Mouse (Mus musculus) forebrain, embryonic 10.5 days (tissue): Measurements from ENCODE around the gene Lmbrd2. TPM values are rescaled to one million over a fixed set of nuclear protein-coding genes. Genes with fewer than 3 reads are reported as not detected.

Experiments
- DNase-seq: peaks from one replicate; pipeline ENCODE4 v3.0.0-alpha.2; 2017; ENCODE audit warnings: low spot score; ENCODE audit errors: extremely low spot score
- H3K27ac ChIP-seq: fragments of 300-500 bp; sonication (generic); 2 replicates; pipeline ENCODE4 v1.5.1; 2016; ENCODE audit warnings: mild to moderate bottlenecking
- H3K27me3 ChIP-seq: fragments of 300-500 bp; sonication (generic); 2 replicates; pipeline ENCODE4 v1.6.1; 2016; ENCODE audit warnings: mild to moderate bottlenecking; ENCODE audit not compliant: poor library complexity, severe bottlenecking
- H3K36me3 ChIP-seq: fragments of 300-500 bp; sonication (generic); replicated peaks from 2 replicates; pipeline ENCODE4 v1.6.1; 2016; ENCODE audit warnings: mild to moderate bottlenecking, moderate library complexity
- H3K4me1 ChIP-seq: fragments of 300-500 bp; sonication (generic); 2 replicates; pipeline ENCODE4 v1.6.1; 2016
- H3K4me3 ChIP-seq: fragments of 300-500 bp; sonication (generic); 2 replicates; pipeline ENCODE4 v1.5.1; 2016; ENCODE audit warnings: mild to moderate bottlenecking, moderate library complexity
- H3K9me3 ChIP-seq: fragments of 300-500 bp; sonication (generic); 2 replicates; pipeline ENCODE4 v1.6.1; 2016; ENCODE audit warnings: mild to moderate bottlenecking, moderate library complexity
- WGBS: fragments of 180-500 bp; shearing (Covaris S2); methylation state at CpG from one replicate; pipeline ENCODE4 v1.1.7; 2016; 5-methylcytosine and 5-hydroxymethylcytosine counted together
- polyA plus RNA-seq: library from polyadenylated mRNA; unstranded; fragments of >200 nt; fragmentation: Nextera tagmentation; extraction: Ambion mirVana; gene quantifications from 2 replicates; pipeline ENCODE4 v1.2.1, GENCODE M21; 2016

Gene Lmbrd2
- 2.2 and 2.7 TPM in 2 replicates for polyA plus RNA-seq

GRCm38 (mm10) chr15:9140252-9140680, at the start of gene Lmbrd2:
Gene Lmbrd2, plus strand, starts transcription at chr15:9140550.
- peak within 1 kb of the TSS; percentile 90 for H3K27ac ChIP-seq

GRCm38 (mm10) chr15:9090662-9091061, 49.7 kb upstream of the Lmbrd2 start:
- no peaks in the 10 kb centered on the region for H3K27me3 ChIP-seq
- no peaks in the 10 kb centered on the region for H3K9me3 ChIP-seq
- H3K27ac ChIP-seq = no peak overlapping the region
- peaks cover 34% of the 10 kb centered on the region for H3K4me1 ChIP-seq
- H3K4me3 ChIP-seq = no peak overlapping the region
- no peak for DNase-seq
- 95% methylated on average over 5 of the region's 5 CpGs for WGBS
- peaks cover 74% of the 10 kb centered on the region for H3K36me3 ChIP-seq

More at GRCm38 (mm10) chr15:9140252-9140680, at the start of gene Lmbrd2:
- DNase-seq = peak; percentile 98
- under 1% methylated on average over 34 of the region's 34 CpGs for WGBS
- H3K36me3 ChIP-seq = peaks cover 43% of the 10 kb centered on the region
- H3K4me1 ChIP-seq = peaks cover 27% of the 10 kb centered on the region
- peak within 1 kb of the TSS; percentile 90 for H3K4me3 ChIP-seq
- H3K9me3 ChIP-seq = no peaks in the 10 kb centered on the region; the same call in 1 of the 2 replicates
- H3K27me3 ChIP-seq = no peaks in the 10 kb centered on the region

- H3K27me3 ChIP-seq = no peaks in the 10 kb centered on the region
- no peak for DNase-seq
- peak overlapping the region; percentile 29; the same call in 1 of the 2 replicates for H3K4me3 ChIP-seq
- H3K4me1 ChIP-seq = peaks cover 19% of the 10 kb centered on the region
- H3K27ac ChIP-seq = peak overlapping the region; percentile 60
- peaks cover 75% of the 10 kb centered on the region for H3K36me3 ChIP-seq
- no peaks in the 10 kb centered on the region for H3K9me3 ChIP-seq
- 78% methylated on average over 11 of the region's 11 CpGs for WGBS
Measured at GRCm38 (mm10) chr15:9093598-9094365, 46.6 kb upstream of the Lmbrd2 start.

GRCm38 (mm10) chr15:9094366-9094750, 46.0 kb upstream of the Lmbrd2 start:
- peaks cover 14% of the 10 kb centered on the region for H3K4me1 ChIP-seq
- DNase-seq = peak; percentile 47
- no peaks in the 10 kb centered on the region for H3K27me3 ChIP-seq
- WGBS = 22% methylated on average over 13 of the region's 13 CpGs
- H3K9me3 ChIP-seq = no peaks in the 10 kb centered on the region
- peak overlapping the region; percentile 29; the same call in 1 of the 2 replicates for H3K4me3 ChIP-seq
- peaks cover 77% of the 10 kb centered on the region for H3K36me3 ChIP-seq
- H3K27ac ChIP-seq = peak overlapping the region; percentile 60

- WGBS = 93% methylated on average over 4 of the region's 4 CpGs
Measured at GRCm38 (mm10) chr15:9096865-9097264, 43.5 kb upstream of the Lmbrd2 start.

GRCm38 (mm10) chr15:9100446-9101077, 39.8 kb upstream of the Lmbrd2 start:
- Histone ChIP-seq H3K27ac (no peak overlapping the region), H3K4me3 (no peak overlapping the region), H3K27me3 (no peaks in the 10 kb centered on the region), H3K9me3 (no peaks in the 10 kb centered on the region), H3K36me3 (peaks cover 88% of the 10 kb centered on the region), H3K4me1 (no peaks in the 10 kb centered on the region)
- WGBS = 94% methylated on average over 10 of the region's 10 CpGs
- no peak for DNase-seq

More at GRCm38 (mm10) chr15:9096865-9097264, 43.5 kb upstream of the Lmbrd2 start:
- Histone ChIP-seq H3K9me3 (no peaks in the 10 kb centered on the region), H3K4me3 (no peak overlapping the region), H3K4me1 (peaks cover 10% of the 10 kb centered on the region), H3K27ac (no peak overlapping the region), H3K36me3 (peaks cover 79% of the 10 kb centered on the region), H3K27me3 (no peaks in the 10 kb centered on the region)
- no peak for DNase-seq

- 90% methylated on average over 13 of the region's 13 CpGs for WGBS
- Histone ChIP-seq H3K4me3 (no peak overlapping the region), H3K27me3 (no peaks in the 10 kb centered on the region), H3K27ac (no peak overlapping the region), H3K9me3 (no peaks in the 10 kb centered on the region), H3K36me3 (peaks cover 83% of the 10 kb centered on the region), H3K4me1 (no peaks in the 10 kb centered on the region)
- DNase-seq = no peak
Measured at GRCm38 (mm10) chr15:9106303-9107074, 33.9 kb upstream of the Lmbrd2 start.

GRCm38 (mm10) chr15:9110526-9111347, 29.6 kb upstream of the Lmbrd2 start:
- Histone ChIP-seq H3K4me3 (no peak overlapping the region), H3K9me3 (no peaks in the 10 kb centered on the region), H3K27me3 (no peaks in the 10 kb centered on the region), H3K27ac (no peak overlapping the region), H3K36me3 (peaks cover 86% of the 10 kb centered on the region), H3K4me1 (no peaks in the 10 kb centered on the region)
- 86% methylated on average over 6 of the region's 6 CpGs for WGBS
- no peak for DNase-seq

GRCm38 (mm10) chr15:9111648-9112047, 28.7 kb upstream of the Lmbrd2 start:
- Histone ChIP-seq H3K4me1 (no peaks in the 10 kb centered on the region), H3K27me3 (no peaks in the 10 kb centered on the region), H3K27ac (no peak overlapping the region), H3K9me3 (no peaks in the 10 kb centered on the region), H3K36me3 (peaks cover 88% of the 10 kb centered on the region), H3K4me3 (no peak overlapping the region)
- no peak for DNase-seq
- WGBS = 88% methylated on average over 3 of the region's 3 CpGs

- Histone ChIP-seq H3K4me1 (no peaks in the 10 kb centered on the region), H3K36me3 (peaks cover 88% of the 10 kb centered on the region), H3K27me3 (no peaks in the 10 kb centered on the region), H3K4me3 (no peak overlapping the region), H3K27ac (no peak overlapping the region), H3K9me3 (no peaks in the 10 kb centered on the region)
- DNase-seq = no peak
- 91% methylated on average over 9 of the region's 9 CpGs for WGBS
Measured at GRCm38 (mm10) chr15:9113556-9113955, 26.8 kb upstream of the Lmbrd2 start.

- H3K36me3 ChIP-seq = peaks cover 90% of the 10 kb centered on the region
- H3K27me3 ChIP-seq = no peaks in the 10 kb centered on the region
- H3K4me1 ChIP-seq = no peaks in the 10 kb centered on the region
- DNase-seq = no peak
- no peak overlapping the region for H3K27ac ChIP-seq
- H3K9me3 ChIP-seq = no peaks in the 10 kb centered on the region
- WGBS = 85% methylated on average over 4 of the region's 4 CpGs
- H3K4me3 ChIP-seq = no peak overlapping the region
Measured at GRCm38 (mm10) chr15:9114131-9114530, 26.2 kb upstream of the Lmbrd2 start.

GRCm38 (mm10) chr15:9114599-9114998, 25.8 kb upstream of the Lmbrd2 start:
- no peaks in the 10 kb centered on the region for H3K27me3 ChIP-seq
- H3K36me3 ChIP-seq = peaks cover 93% of the 10 kb centered on the region
- no peaks in the 10 kb centered on the region for H3K4me1 ChIP-seq
- 80% methylated on average over 5 of the region's 5 CpGs for WGBS
- no peaks in the 10 kb centered on the region for H3K9me3 ChIP-seq
- no peak overlapping the region for H3K4me3 ChIP-seq
- no peak overlapping the region for H3K27ac ChIP-seq
- no peak for DNase-seq
